ENCODE assay signal across 24 mouse cellular contexts in genomic region chr7:27170981-27171380, GRCm38 (mm10). TPM values are rescaled to one million over a fixed set of nuclear protein-coding genes. Genes with fewer than 3 reads are reported as not detected.
"Had no signal": no experiment of that assay in that cellular context is flagged by ENCODE, and none has a peak within 500 bp of the region (broad histone marks: within the 10 kb centered on the region; RNA-seq: fewer than 3 reads in every experiment).

No protein-coding gene starts in this region.

- H3K27me3 ChIP-seq: lung, embryonic 15.5 days; megakaryocyte, embryonic 14.5 days; midbrain, embryonic 13.5 days; midbrain, embryonic 15.5 days; neural tube, embryonic 12.5 days; stomach, embryonic 15.5 days had no signal

- H3K9ac ChIP-seq: lung, embryonic 15.5 days; midbrain, embryonic 13.5 days; midbrain, embryonic 15.5 days; neural tube, embryonic 12.5 days; stomach, embryonic 15.5 days had no signal

- DNase-seq: lung, postnatal 14 days; lung, postnatal 36 days; right cerebral cortex, postnatal 14 days; thymus, adult 2 months; thymus, postnatal 25 days; thymus, postnatal 4 days had no signal

- H3K4me3 ChIP-seq: lung, embryonic 15.5 days; megakaryocyte, embryonic 14.5 days; midbrain, embryonic 13.5 days; midbrain, embryonic 15.5 days; neural tube, embryonic 12.5 days; stomach, embryonic 15.5 days had no signal

- H3K27ac ChIP-seq: lung, embryonic 15.5 days; macrophage; midbrain, embryonic 13.5 days; midbrain, embryonic 15.5 days; neural tube, embryonic 12.5 days; stomach, embryonic 15.5 days; stomach, postnatal 0 days had no signal

- ATAC-seq: lung, postnatal 0 days; midbrain, embryonic 13.5 days; midbrain, embryonic 15.5 days had no signal

- H3K9me3 ChIP-seq: lung, embryonic 15.5 days; megakaryocyte, embryonic 14.5 days; midbrain, embryonic 13.5 days; midbrain, embryonic 15.5 days; neural tube, embryonic 12.5 days; stomach, embryonic 15.5 days had no signal

- H3K4me2 ChIP-seq: lung, embryonic 15.5 days; midbrain, embryonic 11.5 days; midbrain, embryonic 13.5 days; midbrain, embryonic 15.5 days; neural tube, embryonic 12.5 days; stomach, embryonic 15.5 days had no signal

RNA-seq across cellular contexts. Expression of gene Gm21983, which starts 9.9 kb away (rescaled TPM):
- total RNA-seq: megakaryocyte progenitor cell, adult 5-6 weeks; midbrain, postnatal 0 days; monocyte, adult 5-6 weeks; neutrophil, adult 5-6 weeks had no signal
- polyA plus RNA-seq: lung, postnatal 0 days; macrophage; midbrain, embryonic 11.5 days; midbrain, postnatal 0 days; neural tube, embryonic 14.5 days; spleen, adult 2 months; stomach, postnatal 0 days; testis, adult 2 months; thymus, adult 2 months; urinary bladder, adult 2 months had no signal

RNA-seq across cellular contexts. Expression of gene Mia, which starts 10.0 kb away (rescaled TPM):
- total RNA-seq: megakaryocyte progenitor cell, adult 5-6 weeks; neutrophil, adult 5-6 weeks had no signal
- polyA plus RNA-seq: macrophage had no signal

RNA-seq across cellular contexts. Expression of gene Cyp2t4, which starts 17.5 kb away (rescaled TPM):
- total RNA-seq: megakaryocyte progenitor cell, adult 5-6 weeks; midbrain, postnatal 0 days; monocyte, adult 5-6 weeks; neutrophil, adult 5-6 weeks had no signal
- polyA plus RNA-seq: lung, postnatal 0 days; macrophage; midbrain, embryonic 15.5 days; spleen, adult 2 months; stomach, embryonic 15.5 days; stomach, postnatal 0 days; testis, adult 2 months; urinary bladder, adult 2 months had no signal
